Mouse (Mus musculus): ENCODE measurements around the gene Mllt3. TPM values are rescaled to one million over a fixed set of nuclear protein-coding genes. Genes with fewer than 3 reads are reported as not detected.

The Mllt3 gene
- polyA plus RNA-seq, 1 experiment from 2014 or later, result 72.4 TPM

DNA sequence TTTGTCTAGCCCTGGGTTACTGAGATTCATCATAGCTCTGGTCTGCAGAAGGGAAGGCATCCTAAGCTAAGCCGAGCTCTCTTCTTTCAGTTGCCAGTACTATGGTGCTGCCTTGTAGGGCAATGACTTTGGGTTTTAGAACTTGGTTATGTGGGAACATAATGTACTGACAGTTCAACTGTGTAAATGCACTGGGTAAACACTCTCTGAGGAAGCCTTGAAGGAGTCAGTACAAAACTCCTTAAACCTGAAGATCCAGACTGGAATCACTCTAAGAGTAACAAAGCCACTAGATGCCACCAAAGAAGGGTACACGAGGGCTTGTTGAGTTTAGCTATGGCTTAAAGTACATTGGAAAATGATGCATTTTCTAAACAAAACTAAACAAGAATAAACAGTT is 272.1 kb downstream of the Mllt3 start:
- H3K9me3 ChIP-seq (ENCODE audit: control insufficient read depth, low read length), result no peaks in the 10 kb centered on the region
- no peak overlapping the region for H3K4me2 ChIP-seq (ENCODE audit: low read depth)
- no peaks in the 10 kb centered on the region for H3K36me3 ChIP-seq (ENCODE audit: control insufficient read depth, insufficient read depth, low read length)
- no peaks in the 10 kb centered on the region for H3K4me1 ChIP-seq (ENCODE audit: control insufficient read depth, insufficient read depth, low read length)
- H3K27me3 ChIP-seq (ENCODE audit: control insufficient read depth, insufficient read depth, low read length), result no peaks in the 10 kb centered on the region
- ATAC-seq (ENCODE audit: insufficient read depth, low FRiP score, low TSS enrichment) (no peak), DNase-seq (ENCODE audit: low spot score) (no peak)
- WGBS, result 87% methylated on average over 2 of the region's 2 CpGs
- H3K9ac ChIP-seq (ENCODE audit: low read length), result no peak overlapping the region
- no peak overlapping the region for H3K27ac ChIP-seq (ENCODE audit: low read depth, low read length)
- no peak overlapping the region for H3K4me3 ChIP-seq (ENCODE audit: low read depth, low read length)

DNA sequence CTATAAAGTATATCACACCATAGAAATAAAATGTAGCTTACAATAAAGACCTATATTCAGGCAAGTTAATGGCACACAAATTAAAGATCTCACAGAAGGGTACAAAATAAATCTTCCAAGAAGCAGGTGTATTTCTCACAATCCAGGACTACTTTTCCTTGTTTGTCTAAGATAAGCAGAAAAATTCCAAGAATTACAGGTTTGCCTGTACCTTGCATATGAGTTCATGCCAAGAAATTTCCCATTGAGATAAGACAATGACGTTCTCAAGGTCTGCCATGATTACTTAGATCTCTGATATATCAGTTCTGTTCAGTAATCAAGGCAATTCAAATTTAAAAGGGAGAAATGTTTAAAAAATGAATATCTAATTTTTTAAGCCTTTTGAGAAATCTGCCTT is 272.9 kb downstream of the Mllt3 start:
- Histone ChIP-seq H3K27ac (ENCODE audit: low read depth, low read length) (no peak overlapping the region), H3K9ac (ENCODE audit: low read length) (no peak overlapping the region), H3K27me3 (ENCODE audit: control insufficient read depth, insufficient read depth, low read length) (no peaks in the 10 kb centered on the region), H3K4me3 (ENCODE audit: low read depth, low read length) (no peak overlapping the region), H3K36me3 (ENCODE audit: control insufficient read depth, insufficient read depth, low read length) (no peaks in the 10 kb centered on the region), H3K9me3 (ENCODE audit: control insufficient read depth, low read length) (no peaks in the 10 kb centered on the region), H3K4me1 (ENCODE audit: control insufficient read depth, insufficient read depth, low read length) (no peaks in the 10 kb centered on the region), H3K4me2 (ENCODE audit: low read depth) (no peak overlapping the region)
- ATAC-seq (ENCODE audit: insufficient read depth, low FRiP score, low TSS enrichment) (no peak), DNase-seq (ENCODE audit: low spot score) (no peak)
- 98% methylated on average over 1 of the region's 1 CpGs for WGBS

GRCm38 (mm10) chr4:87759625-87760024 is 273.5 kb downstream of the Mllt3 start:
- H3K4me3 ChIP-seq (ENCODE audit: low read depth, low read length), result no peak overlapping the region
- H3K9me3 ChIP-seq (ENCODE audit: control insufficient read depth, low read length), result no peaks in the 10 kb centered on the region
- no peak overlapping the region for H3K4me2 ChIP-seq (ENCODE audit: low read depth)
- no peak for ATAC-seq (ENCODE audit: insufficient read depth, low FRiP score, low TSS enrichment)
- no peaks in the 10 kb centered on the region for H3K4me1 ChIP-seq (ENCODE audit: control insufficient read depth, insufficient read depth, low read length)
- WGBS, result 84% methylated on average over 2 of the region's 2 CpGs
- H3K36me3 ChIP-seq (ENCODE audit: control insufficient read depth, insufficient read depth, low read length), result no peaks in the 10 kb centered on the region
- H3K27me3 ChIP-seq (ENCODE audit: control insufficient read depth, insufficient read depth, low read length), result no peaks in the 10 kb centered on the region
- DNase-seq (ENCODE audit: low spot score), result no peak
- H3K9ac ChIP-seq (ENCODE audit: low read length), result no peak overlapping the region
- no peak overlapping the region for H3K27ac ChIP-seq (ENCODE audit: low read depth, low read length)

DNA sequence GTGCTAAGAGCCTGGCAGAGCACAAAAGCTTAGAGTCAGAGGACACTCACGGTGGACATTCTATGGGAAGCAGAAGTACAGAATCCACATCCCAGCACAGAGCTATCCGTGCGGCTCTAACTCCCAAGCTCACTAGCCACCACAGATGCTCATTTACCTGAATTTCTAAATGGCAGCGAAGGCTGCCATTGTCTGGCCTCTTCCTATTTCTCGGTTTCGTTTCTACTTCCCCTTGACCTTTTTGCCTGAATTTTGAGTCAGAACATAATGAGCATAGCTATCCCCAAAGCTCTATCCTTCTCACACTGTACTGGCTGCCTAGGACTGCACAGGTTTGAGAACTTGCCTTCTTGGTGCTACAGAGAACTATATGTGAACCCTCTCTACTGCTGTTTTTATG is 274.1 kb downstream of the Mllt3 start:
- Histone ChIP-seq H3K9me3 (ENCODE audit: control insufficient read depth, low read length) (no peaks in the 10 kb centered on the region), H3K9ac (ENCODE audit: low read length) (no peak overlapping the region), H3K27ac (ENCODE audit: low read depth, low read length) (no peak overlapping the region), H3K4me1 (ENCODE audit: control insufficient read depth, insufficient read depth, low read length) (no peaks in the 10 kb centered on the region), H3K4me3 (ENCODE audit: low read depth, low read length) (no peak overlapping the region), H3K36me3 (ENCODE audit: control insufficient read depth, insufficient read depth, low read length) (no peaks in the 10 kb centered on the region), H3K27me3 (ENCODE audit: control insufficient read depth, insufficient read depth, low read length) (no peaks in the 10 kb centered on the region), H3K4me2 (ENCODE audit: low read depth) (no peak overlapping the region)
- DNase-seq (ENCODE audit: low spot score) (no peak), ATAC-seq (ENCODE audit: insufficient read depth, low FRiP score, low TSS enrichment) (no peak)
- whole genome bisulfite sequencing, result 91% methylated on average over 6 of the region's 6 CpGs

GRCm38 (mm10) chr4:87751515-87751864 is 281.7 kb downstream of the Mllt3 start:
- no peaks in the 10 kb centered on the region for H3K36me3 ChIP-seq (ENCODE audit: control insufficient read depth, insufficient read depth, low read length)
- no peaks in the 10 kb centered on the region for H3K27me3 ChIP-seq (ENCODE audit: control insufficient read depth, insufficient read depth, low read length)
- no peaks in the 10 kb centered on the region for H3K4me1 ChIP-seq (ENCODE audit: control insufficient read depth, insufficient read depth, low read length)
- DNase-seq (ENCODE audit: low spot score) (no peak), ATAC-seq (ENCODE audit: insufficient read depth, low FRiP score, low TSS enrichment) (no peak)
- no peak overlapping the region for H3K4me3 ChIP-seq (ENCODE audit: low read depth, low read length)
- H3K9me3 ChIP-seq (ENCODE audit: control insufficient read depth, low read length), result no peaks in the 10 kb centered on the region
- H3K27ac ChIP-seq (ENCODE audit: low read depth, low read length), result no peak overlapping the region
- no peak overlapping the region for H3K9ac ChIP-seq (ENCODE audit: low read length)
- WGBS, result 92% methylated on average over 2 of the region's 2 CpGs
- H3K4me2 ChIP-seq (ENCODE audit: low read depth), result no peak overlapping the region

DNA sequence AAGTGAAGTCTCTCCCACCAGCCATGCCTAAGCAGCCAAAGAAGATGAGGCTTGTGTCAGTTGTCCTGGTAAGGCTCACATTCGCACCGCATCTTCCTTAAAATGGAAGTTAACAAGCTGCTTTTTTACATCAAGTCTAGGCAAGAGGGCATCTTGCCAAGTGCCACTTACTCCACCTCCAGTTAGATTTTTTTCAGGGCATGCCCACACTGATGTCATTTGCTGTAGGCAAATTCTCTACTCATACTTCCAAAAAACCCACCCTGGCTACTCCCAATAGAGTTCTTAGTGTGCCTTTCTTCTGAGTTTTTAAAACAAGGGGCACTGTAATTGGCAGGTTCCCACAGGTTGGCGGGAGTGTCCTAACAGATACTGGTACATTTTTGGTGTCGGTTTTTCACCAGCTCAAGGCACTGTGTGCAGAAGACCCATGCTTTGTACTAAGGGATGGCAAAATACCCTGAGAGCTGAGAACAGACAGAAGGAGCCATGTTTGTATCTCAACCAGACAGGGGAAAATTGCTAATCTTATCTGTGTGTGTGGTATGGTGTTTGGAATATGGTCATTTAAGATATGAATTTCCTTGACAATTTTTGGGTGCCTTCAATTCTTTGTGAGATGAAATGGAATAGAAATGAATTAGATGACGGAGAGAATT is 282.2 kb downstream of the Mllt3 start:
- Histone ChIP-seq H3K4me2 (ENCODE audit: low read depth) (no peak overlapping the region), H3K9ac (ENCODE audit: low read length) (no peak overlapping the region), H3K27me3 (ENCODE audit: control insufficient read depth, insufficient read depth, low read length) (no peaks in the 10 kb centered on the region), H3K9me3 (ENCODE audit: control insufficient read depth, low read length) (no peaks in the 10 kb centered on the region), H3K4me3 (ENCODE audit: low read depth, low read length) (no peak overlapping the region), H3K4me1 (ENCODE audit: control insufficient read depth, insufficient read depth, low read length) (no peaks in the 10 kb centered on the region), H3K36me3 (ENCODE audit: control insufficient read depth, insufficient read depth, low read length) (no peaks in the 10 kb centered on the region), H3K27ac (ENCODE audit: low read depth, low read length) (no peak overlapping the region)
- ATAC-seq (ENCODE audit: insufficient read depth, low FRiP score, low TSS enrichment) (no peak), DNase-seq (ENCODE audit: low spot score) (no peak)
- WGBS, result 93% methylated on average over 5 of the region's 5 CpGs

DNA sequence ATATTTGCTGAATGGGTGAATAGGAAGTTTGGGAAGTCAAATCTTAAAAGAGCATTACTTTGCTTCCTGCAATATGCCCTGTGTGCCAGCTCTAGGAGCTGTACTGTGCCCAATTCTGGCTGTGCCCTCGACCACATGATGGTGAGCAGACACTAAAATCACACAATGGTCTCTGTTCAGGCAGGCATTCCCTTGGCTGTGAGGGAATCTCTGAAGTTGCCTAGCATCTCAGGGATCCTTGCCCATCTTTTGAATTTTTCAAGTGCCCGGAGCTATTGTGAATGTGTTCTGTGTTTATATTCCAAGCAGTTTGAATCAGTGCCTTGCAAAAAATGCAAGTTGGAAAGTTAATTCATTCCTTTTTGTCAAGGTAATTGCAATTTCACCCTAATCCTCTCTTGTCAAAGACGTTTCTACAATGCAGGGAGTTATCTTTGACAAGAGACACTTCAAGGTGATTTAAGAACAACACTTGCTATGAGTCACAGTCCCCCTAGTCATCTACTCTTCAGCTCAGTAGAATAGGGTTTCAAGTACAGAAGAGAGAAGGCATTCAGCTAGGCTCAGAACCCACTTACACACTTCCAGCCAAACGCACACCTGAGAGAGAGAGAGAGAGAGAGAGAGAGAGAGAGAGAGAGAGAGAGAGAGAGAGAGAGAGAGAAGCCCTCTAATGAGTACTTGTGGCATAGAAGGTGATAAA is 283.5 kb downstream of the Mllt3 start:
- H3K9me3 ChIP-seq (ENCODE audit: control insufficient read depth, low read length), result no peaks in the 10 kb centered on the region
- no peak overlapping the region for H3K27ac ChIP-seq (ENCODE audit: low read depth, low read length)
- no peaks in the 10 kb centered on the region for H3K27me3 ChIP-seq (ENCODE audit: control insufficient read depth, insufficient read depth, low read length)
- no peak for DNase-seq (ENCODE audit: low spot score)
- no peak overlapping the region for H3K4me3 ChIP-seq (ENCODE audit: low read depth, low read length)
- no peak for ATAC-seq (ENCODE audit: insufficient read depth, low FRiP score, low TSS enrichment)
- no peaks in the 10 kb centered on the region for H3K36me3 ChIP-seq (ENCODE audit: control insufficient read depth, insufficient read depth, low read length)
- 43% methylated on average over 4 of the region's 4 CpGs for WGBS
- H3K4me2 ChIP-seq (ENCODE audit: low read depth), result no peak overlapping the region
- H3K4me1 ChIP-seq (ENCODE audit: control insufficient read depth, insufficient read depth, low read length), result no peaks in the 10 kb centered on the region
- H3K9ac ChIP-seq (ENCODE audit: low read length), result no peak overlapping the region

DNA sequence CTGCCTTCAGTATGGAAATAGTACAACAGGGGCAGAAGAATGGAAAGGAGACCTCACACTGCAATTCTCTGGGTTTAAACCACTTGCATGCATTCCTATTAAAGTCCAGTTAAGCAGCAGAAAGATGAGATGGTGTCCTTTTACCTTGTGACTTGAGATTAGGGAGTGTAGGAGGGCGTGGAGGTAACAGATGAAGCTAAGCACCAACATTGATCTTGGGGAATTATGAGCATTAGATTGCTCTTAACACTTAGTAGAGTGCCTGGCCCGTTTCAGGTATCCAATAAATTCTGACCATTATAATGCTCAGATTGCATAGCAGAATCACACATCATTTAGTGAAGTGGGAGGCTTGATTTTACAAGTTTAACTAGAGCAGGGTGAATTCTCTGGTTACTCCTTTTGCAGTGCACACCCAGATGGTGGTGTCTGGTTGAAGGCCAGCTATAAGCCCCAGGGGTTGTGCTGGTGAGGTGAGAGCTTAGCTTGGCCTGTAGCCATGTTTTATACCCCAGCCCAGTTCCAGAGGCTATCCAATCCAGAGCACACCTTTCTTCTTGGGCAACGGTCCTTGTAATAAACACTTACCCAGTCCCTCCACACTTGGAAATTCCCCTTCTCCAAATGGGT is 288.0 kb downstream of the Mllt3 start:
- ATAC-seq (ENCODE audit: insufficient read depth, low FRiP score, low TSS enrichment) (no peak), DNase-seq (ENCODE audit: low spot score) (no peak)
- Histone ChIP-seq H3K4me1 (ENCODE audit: control insufficient read depth, insufficient read depth, low read length) (no peaks in the 10 kb centered on the region), H3K27me3 (ENCODE audit: control insufficient read depth, insufficient read depth, low read length) (no peaks in the 10 kb centered on the region), H3K4me2 (ENCODE audit: low read depth) (no peak overlapping the region), H3K9me3 (ENCODE audit: control insufficient read depth, low read length) (no peaks in the 10 kb centered on the region), H3K4me3 (ENCODE audit: low read depth, low read length) (no peak overlapping the region), H3K27ac (ENCODE audit: low read depth, low read length) (no peak overlapping the region), H3K9ac (ENCODE audit: low read length) (no peak overlapping the region), H3K36me3 (ENCODE audit: control insufficient read depth, insufficient read depth, low read length) (no peaks in the 10 kb centered on the region)
- 87% methylated on average over 3 of the region's 3 CpGs for WGBS

All from neural tube, embryonic 11.5 days (tissue).